Mouse (Mus musculus): Measurements from ENCODE around the gene Gm49321. TPM values are rescaled to one million over a fixed set of nuclear protein-coding genes. Genes with fewer than 3 reads are reported as not detected.

The Gm49321 gene
- total and polyA plus RNA-seq, 3 experiments = 5.3 TPM; not detected in 2

DNA sequence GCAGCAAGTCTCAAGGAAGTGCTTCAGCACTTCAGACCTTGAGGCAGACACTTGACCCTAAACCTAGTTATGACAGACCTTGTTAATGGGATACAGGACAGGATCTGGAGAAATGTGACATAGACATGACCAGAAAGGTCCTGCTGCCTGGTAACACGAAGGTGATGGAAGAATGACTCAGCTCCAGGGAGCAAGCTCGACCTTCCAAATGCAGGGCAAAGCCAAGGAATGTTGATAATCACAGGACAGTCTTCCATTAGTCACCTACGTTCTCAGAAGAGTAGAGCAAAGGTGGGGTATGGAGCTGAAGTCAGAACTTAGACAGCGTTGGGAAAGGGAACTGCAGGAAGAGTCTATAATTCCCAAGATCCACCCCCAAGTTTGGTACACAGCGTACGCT, 42.6 kb upstream of the Gm49321 start:
- Histone ChIP-seq H3K79me2 (ENCODE audit: control insufficient read depth, insufficient read depth, low read length, poor library complexity) (no peaks in the 10 kb centered on the region), H3K36me3 (ENCODE audit: control insufficient read depth in 1 of 2, insufficient read depth in 2 of 2, low read length in 2 of 2) (no peaks in the 10 kb centered on the region), H3K27me3 (ENCODE audit: control insufficient read depth in 1 of 2, insufficient read depth in 2 of 2, low read length in 2 of 2) (peaks cover 0 to 5% of the 10 kb centered on the region in 2 experiments; a peak in 2 of 4 replicates), H3K4me1 (ENCODE audit: control insufficient read depth in 1 of 2, insufficient read depth in 2 of 2, low read length in 2 of 2) (no peaks in the 10 kb centered on the region), H3K9ac (ENCODE audit: control insufficient read depth, low read depth, low read length, poor library complexity, severe bottlenecking) (no peak overlapping the region), H3K4me3 (ENCODE audit: control insufficient read depth in 1 of 2, insufficient read depth in 1 of 2, low read depth in 2 of 2, low read length in 2 of 2) (no peak overlapping the region), H3K27ac (ENCODE audit: control insufficient read depth, low read depth, low read length) (no peak overlapping the region), H3K9me3 (replicated peaks; ENCODE audit: insufficient read depth, low read length) (no peaks in the 10 kb centered on the region)
- TF ChIP-seq GATA1 (IDR thresholded peaks at IDR 0.05; ENCODE audit: low read depth, low read length) (no peak), MAX (IDR thresholded peaks at IDR 0.05; ENCODE audit: low read length) (no peak), HCFC1 (IDR thresholded peaks at IDR 0.05; ENCODE audit: low read depth, low read length) (no peak), SIN3A (IDR thresholded peaks at IDR 0.05; ENCODE audit: low read length) (no peak), JUND (IDR thresholded peaks at IDR 0.05; ENCODE audit: low read depth, low read length) (no peak), E2F4 (IDR thresholded peaks at IDR 0.05; ENCODE audit: borderline replicate concordance, low read depth, low read length) (no peak), MEF2A (IDR thresholded peaks at IDR 0.05; ENCODE audit: extremely low read depth, insufficient replicate concordance, low read depth, low read length, poor library complexity, severe bottlenecking) (no peak), ETS1 (IDR thresholded peaks at IDR 0.05; ENCODE audit: low read depth, low read length) (no peak), MYC (IDR thresholded peaks at IDR 0.05; ENCODE audit: low read depth, low read length) (no peak), MYB (IDR thresholded peaks at IDR 0.05; ENCODE audit: low read depth, low read length) (no peak), ZMIZ1 (IDR thresholded peaks at IDR 0.05; ENCODE audit: low read depth, low read length) (no peak), ELF1 (IDR thresholded peaks at IDR 0.05; ENCODE audit: low read depth, low read length) (no peak), POLR2AphosphoS2 (IDR thresholded peaks at IDR 0.05; ENCODE audit: low read length) (no peak), ZC3H11A (IDR thresholded peaks at IDR 0.05; ENCODE audit: low read depth, low read length) (no peak)
- DNase-seq (ENCODE audit: low read depth, low spot score) = no peak

- TF ChIP-seq POLR2AphosphoS5 (IDR thresholded peaks at IDR 0.05; ENCODE audit: borderline replicate concordance, low read depth, low read length) (no peak), EP300 (IDR thresholded peaks at IDR 0.05; ENCODE audit: low read depth in 1 of 2, low read length in 2 of 2) (no peak), CHD2 (IDR thresholded peaks at IDR 0.05; ENCODE audit: low read length) (no peak), ZC3H11A (IDR thresholded peaks at IDR 0.05; ENCODE audit: low read depth, low read length) (no peak), TBP (IDR thresholded peaks at IDR 0.05; ENCODE audit: low read depth, low read length) (no peak), JUND (IDR thresholded peaks at IDR 0.05; ENCODE audit: low read depth, low read length) (no peak), HCFC1 (IDR thresholded peaks at IDR 0.05; ENCODE audit: low read depth, low read length) (no peak)
- H3K9me3 ChIP-seq (replicated peaks; ENCODE audit: insufficient read depth, low read length) = no peaks in the 10 kb centered on the region
- H3K27me3 ChIP-seq (ENCODE audit: control insufficient read depth in 1 of 2, insufficient read depth in 2 of 2, low read length in 2 of 2) = peaks cover 0 to 5% of the 10 kb centered on the region in 2 experiments; a peak in 2 of 4 replicates
- H3K27ac ChIP-seq (ENCODE audit: control insufficient read depth, low read depth, low read length) = no peak overlapping the region
- no peaks in the 10 kb centered on the region for H3K4me1 ChIP-seq (ENCODE audit: control insufficient read depth in 1 of 2, insufficient read depth in 2 of 2, low read length in 2 of 2)
- H3K4me3 ChIP-seq (ENCODE audit: control insufficient read depth in 1 of 2, insufficient read depth in 1 of 2, low read depth in 2 of 2, low read length in 2 of 2) = no peak overlapping the region
- DNase-seq (ENCODE audit: low read depth, low spot score) = no peak
- peaks cover 0 to under 1% of the 10 kb centered on the region in 2 experiments; a peak in 1 of 4 replicates for H3K36me3 ChIP-seq (ENCODE audit: control insufficient read depth in 1 of 2, insufficient read depth in 2 of 2, low read length in 2 of 2)
- no peaks in the 10 kb centered on the region for H3K79me2 ChIP-seq (ENCODE audit: control insufficient read depth, insufficient read depth, low read length, poor library complexity)
- no peak overlapping the region for H3K9ac ChIP-seq (ENCODE audit: control insufficient read depth, low read depth, low read length, poor library complexity, severe bottlenecking)
Measured at GRCm38 (mm10) chr12:73895674-73896073, 41.8 kb upstream of the Gm49321 start.

All from MEL (cell line).